In genomic region chr2:78987388-78987787, GRCm38 (mm10) we compare ENCODE assay signal across 20 mouse cellular contexts.
DNase-seq lines count a peak whose midpoint lies in the region; ATAC-seq lines count a peak whose summit lies in the region.
"Had no signal": no experiment of that assay in that cellular context is flagged by ENCODE, and none has a peak within 500 bp of the region (broad histone marks: within the 10 kb centered on the region; RNA-seq: fewer than 3 reads in every experiment).

No protein-coding gene starts in this region.

- peak; percentile 23; the same call in 1 of the 2 replicates for ATAC-seq in forebrain, embryonic 15.5 days (replicated peaks)
- no peak for ATAC-seq in forebrain, embryonic 12.5 days (ENCODE audit: low FRiP score)
- ATAC-seq in hindbrain, embryonic 14.5 days (ENCODE audit: low FRiP score) = no peak; the same call in 1 of the 2 replicates
- no peak for ATAC-seq in hindbrain, embryonic 11.5 days (ENCODE audit: low FRiP score)
- 0 out of 2 replicates have a peak, but pooled peaks have one; percentile 11 for ATAC-seq in midbrain, embryonic 15.5 days (replicated peaks)
- no peak for ATAC-seq in midbrain, embryonic 13.5 days
- ATAC-seq: inflammation-experienced regulatory T-cells, adult 6 months; intestine, postnatal 0 days had no signal

- no peaks in the 10 kb centered on the region for H3K36me3 ChIP-seq in forebrain, embryonic 15.5 days
- H3K36me3 ChIP-seq in forebrain, embryonic 12.5 days (replicated peaks) = no peaks in the 10 kb centered on the region
- no peaks in the 10 kb centered on the region for H3K36me3 ChIP-seq in hindbrain, embryonic 14.5 days (replicated peaks; ENCODE audit: control insufficient read depth, insufficient read depth)
- H3K36me3 ChIP-seq in hindbrain, embryonic 11.5 days (ENCODE audit: control insufficient read depth, insufficient read depth, low read length) = no peaks in the 10 kb centered on the region
- no peaks in the 10 kb centered on the region for H3K36me3 ChIP-seq in midbrain, embryonic 15.5 days (replicated peaks)
- H3K36me3 ChIP-seq in midbrain, embryonic 13.5 days = no peaks in the 10 kb centered on the region
- H3K36me3 ChIP-seq: embryonic facial prominence, embryonic 13.5 days; heart, embryonic 10.5 days had no signal

- 96% methylated on average over 3 of the region's 3 CpGs for WGBS in forebrain, embryonic 15.5 days
- 96% methylated on average over 3 of the region's 3 CpGs for WGBS in forebrain, embryonic 12.5 days
- 84% methylated on average over 3 of the region's 3 CpGs for WGBS in hindbrain, embryonic 14.5 days
- WGBS in hindbrain, embryonic 11.5 days = 94% methylated on average over 3 of the region's 3 CpGs
- 86% methylated on average over 3 of the region's 3 CpGs for WGBS in midbrain, embryonic 15.5 days
- 98% methylated on average over 3 of the region's 3 CpGs for WGBS in midbrain, embryonic 13.5 days

- H3K27me3 ChIP-seq in forebrain, embryonic 15.5 days = peaks cover 6% of the 10 kb centered on the region; the same call in 1 of the 2 replicates
- no peaks in the 10 kb centered on the region for H3K27me3 ChIP-seq in forebrain, embryonic 12.5 days
- H3K27me3 ChIP-seq in hindbrain, embryonic 14.5 days (ENCODE audit: control insufficient read depth, insufficient read depth, low read length) = no peaks in the 10 kb centered on the region
- no peaks in the 10 kb centered on the region for H3K27me3 ChIP-seq in hindbrain, embryonic 11.5 days (ENCODE audit: control insufficient read depth, insufficient read depth, low read length)
- no peaks in the 10 kb centered on the region for H3K27me3 ChIP-seq in midbrain, embryonic 15.5 days (replicated peaks)
- H3K27me3 ChIP-seq in midbrain, embryonic 13.5 days = no peaks in the 10 kb centered on the region

- no peak overlapping the region for H3K4me3 ChIP-seq in forebrain, embryonic 15.5 days
- no peak overlapping the region for H3K4me3 ChIP-seq in forebrain, embryonic 12.5 days (replicated peaks)
- no peak overlapping the region for H3K4me3 ChIP-seq in hindbrain, embryonic 14.5 days (replicated peaks; ENCODE audit: low read length)
- H3K4me3 ChIP-seq in hindbrain, embryonic 11.5 days (ENCODE audit: low read depth, low read length) = no peak overlapping the region
- H3K4me3 ChIP-seq in midbrain, embryonic 15.5 days = no peak overlapping the region
- H3K4me3 ChIP-seq in midbrain, embryonic 13.5 days (replicated peaks) = no peak overlapping the region
- H3K4me3 ChIP-seq: embryonic facial prominence, embryonic 13.5 days; heart, embryonic 10.5 days had no signal

- no peak overlapping the region; the same call in 1 of the 2 replicates for H3K27ac ChIP-seq in forebrain, embryonic 15.5 days (replicated peaks)
- no peak overlapping the region for H3K27ac ChIP-seq in forebrain, embryonic 12.5 days
- H3K27ac ChIP-seq in hindbrain, embryonic 14.5 days = 0 out of 2 replicates have a peak overlapping the region, but pooled peaks have one; percentile 55
- no peak overlapping the region for H3K27ac ChIP-seq in hindbrain, embryonic 11.5 days (ENCODE audit: low read depth, low read length)
- H3K27ac ChIP-seq in midbrain, embryonic 15.5 days = no peak overlapping the region
- no peak overlapping the region for H3K27ac ChIP-seq in midbrain, embryonic 13.5 days
- H3K27ac ChIP-seq: embryonic facial prominence, embryonic 13.5 days; heart, embryonic 10.5 days had no signal

- H3K4me2 ChIP-seq in forebrain, embryonic 15.5 days (replicated peaks) = 0 out of 2 replicates have a peak overlapping the region, but pooled peaks have one; percentile 6
- no peak overlapping the region for H3K4me2 ChIP-seq in forebrain, embryonic 12.5 days
- 0 out of 2 replicates have a peak overlapping the region, but pooled peaks have one; percentile 11 for H3K4me2 ChIP-seq in hindbrain, embryonic 14.5 days (replicated peaks)
- no peak overlapping the region for H3K4me2 ChIP-seq in hindbrain, embryonic 11.5 days (replicated peaks; ENCODE audit: low read depth, low read length)
- no peak overlapping the region for H3K4me2 ChIP-seq in midbrain, embryonic 15.5 days
- no peak overlapping the region for H3K4me2 ChIP-seq in midbrain, embryonic 13.5 days (replicated peaks)
- H3K4me2 ChIP-seq: embryonic facial prominence, embryonic 13.5 days had no signal

- no peaks in the 10 kb centered on the region for H3K9me3 ChIP-seq in forebrain, embryonic 15.5 days
- no peaks in the 10 kb centered on the region for H3K9me3 ChIP-seq in forebrain, embryonic 12.5 days
- H3K9me3 ChIP-seq in hindbrain, embryonic 14.5 days (ENCODE audit: control insufficient read depth, low read length) = no peaks in the 10 kb centered on the region
- no peaks in the 10 kb centered on the region for H3K9me3 ChIP-seq in hindbrain, embryonic 11.5 days (ENCODE audit: control insufficient read depth, low read length)
- H3K9me3 ChIP-seq in midbrain, embryonic 15.5 days = no peaks in the 10 kb centered on the region
- no peaks in the 10 kb centered on the region for H3K9me3 ChIP-seq in midbrain, embryonic 13.5 days
- H3K9me3 ChIP-seq: embryonic facial prominence, embryonic 13.5 days; heart, embryonic 10.5 days had no signal

- H3K9ac ChIP-seq in forebrain, embryonic 15.5 days (replicated peaks) = no peak overlapping the region
- H3K9ac ChIP-seq in forebrain, embryonic 12.5 days = no peak overlapping the region
- H3K9ac ChIP-seq in hindbrain, embryonic 14.5 days = no peak overlapping the region
- no peak overlapping the region for H3K9ac ChIP-seq in hindbrain, embryonic 11.5 days (ENCODE audit: low read depth, low read length)
- no peak overlapping the region for H3K9ac ChIP-seq in midbrain, embryonic 15.5 days
- no peak overlapping the region for H3K9ac ChIP-seq in midbrain, embryonic 13.5 days (replicated peaks)
- H3K9ac ChIP-seq: embryonic facial prominence, embryonic 13.5 days had no signal

- H3K4me1 ChIP-seq in forebrain, embryonic 15.5 days = peaks cover 9% of the 10 kb centered on the region
- H3K4me1 ChIP-seq in forebrain, embryonic 12.5 days = no peaks in the 10 kb centered on the region
- peaks cover 8% of the 10 kb centered on the region; the same call in 1 of the 2 replicates for H3K4me1 ChIP-seq in hindbrain, embryonic 14.5 days (replicated peaks; ENCODE audit: control insufficient read depth, insufficient read depth, low read length)
- H3K4me1 ChIP-seq in hindbrain, embryonic 11.5 days (replicated peaks; ENCODE audit: control insufficient read depth, insufficient read depth, low read length) = no peaks in the 10 kb centered on the region
- peaks cover 5% of the 10 kb centered on the region; the same call in 1 of the 2 replicates for H3K4me1 ChIP-seq in midbrain, embryonic 15.5 days
- peaks cover 6% of the 10 kb centered on the region for H3K4me1 ChIP-seq in midbrain, embryonic 13.5 days (replicated peaks)

- no peak for DNase-seq in hindbrain, embryonic 14.5 days (ENCODE audit: low spot score)
- no peak for DNase-seq in hindbrain, embryonic 11.5 days (ENCODE audit: low spot score)
- DNase-seq in layer of hippocampus, postnatal 25 days (ENCODE audit: extremely low spot score in 1 of 2, low spot score in 1 of 2) = no peak
- DNase-seq: adrenal gland, adult 2 months; adrenal gland, postnatal 25 days; cerebellum, adult 18-20 months; cerebellum, postnatal 25 days; gastrocnemius, postnatal 10 days; heart, adult 18-20 months; heart, postnatal 10 days; heart, postnatal 4 days; kidney, adult 8-10 months had no signal

Comparison
In these comparisons a context has a peak if more than half of its experiments do, and no peak if none do; other contexts are left out.
1. ATAC-seq: peak in forebrain, embryonic 15.5 days (single experiment) and midbrain, embryonic 15.5 days (single experiment); none in forebrain, embryonic 12.5 days (single experiment), hindbrain, embryonic 14.5 days (single experiment), hindbrain, embryonic 11.5 days (single experiment) and midbrain, embryonic 13.5 days (single experiment).
2. H3K4me2 ChIP-seq: peak in forebrain, embryonic 15.5 days (single experiment) and hindbrain, embryonic 14.5 days (single experiment); none in forebrain, embryonic 12.5 days (single experiment), hindbrain, embryonic 11.5 days (single experiment), midbrain, embryonic 15.5 days (single experiment) and midbrain, embryonic 13.5 days (single experiment).